Mouse (Mus musculus) limb, embryonic 11.5 days (tissue): ENCODE data around the gene Shtn1. TPM values are rescaled to one million over a fixed set of nuclear protein-coding genes. Genes with fewer than 3 reads are reported as not detected.

Experiments
- ATAC-seq: fragments of 200-750 bp; cut with Nextera tagmentation; 2 replicates; pipeline ENCODE4 v1.8.0; 2017; ENCODE audit warnings: low read depth; ENCODE audit not compliant: insufficient number of reproducible peaks, low FRiP score, low TSS enrichment
- DNase-seq: peaks from one replicate; pipeline ENCODE4 v3.0.0-alpha.2; 2015; ENCODE audit warnings: low spot score
- H3K27ac ChIP-seq: fragments of 300-500 bp; sonication (generic); replicated peaks from 2 replicates; pipeline ENCODE4 v1.5.1; 2014; ENCODE audit warnings: low read depth, mild to moderate bottlenecking, low read length
- H3K27me3 ChIP-seq: fragments of 300-500 bp; sonication (generic); 2 replicates; pipeline ENCODE4 v1.6.1; 2014; ENCODE audit warnings: mild to moderate bottlenecking, low read length, mixed read lengths; ENCODE audit not compliant: control insufficient read depth, insufficient read depth
- H3K36me3 ChIP-seq: fragments of 300-500 bp; sonication (generic); 2 replicates; pipeline ENCODE4 v1.6.1; 2014; ENCODE audit warnings: mild to moderate bottlenecking, low read length, moderate library complexity, mixed read lengths; ENCODE audit not compliant: control insufficient read depth, insufficient read depth
- H3K4me1 ChIP-seq: fragments of 300-500 bp; sonication (generic); 2 replicates; pipeline ENCODE4 v1.6.1; 2014; ENCODE audit warnings: low read length, mixed read lengths; ENCODE audit not compliant: control insufficient read depth, insufficient read depth
- H3K4me2 ChIP-seq: fragments of 300-500 bp; sonication (generic); 2 replicates; pipeline ENCODE4 v1.6.1; 2014; ENCODE audit warnings: low read depth, mild to moderate bottlenecking, moderate library complexity; ENCODE audit not compliant: severe bottlenecking
- H3K4me3 ChIP-seq: fragments of 300-500 bp; sonication (generic); 2 replicates; pipeline ENCODE4 v1.5.1; 2014; ENCODE audit warnings: low read depth, low read length
- H3K9ac ChIP-seq: fragments of 300-500 bp; sonication (generic); 2 replicates; pipeline ENCODE4 v1.6.1; 2014; ENCODE audit warnings: mild to moderate bottlenecking, low read length
- H3K9me3 ChIP-seq: fragments of 300-500 bp; sonication (generic); 2 replicates; pipeline ENCODE4 v1.6.1; 2016; ENCODE audit warnings: low read length; ENCODE audit not compliant: control insufficient read depth
- WGBS: fragments of 180-500 bp; shearing (Covaris S2); extraction: QIAGEN DNeasy Blood & Tissue Kit; methylation state at CpG from one replicate; pipeline ENCODE4 v1.1.7; 2014; 5-methylcytosine and 5-hydroxymethylcytosine counted together
- polyA plus RNA-seq: library from polyadenylated mRNA; unstranded; fragments of >200 nt; fragmentation: Nextera tagmentation; extraction: Ambion mirVana; gene quantifications from 2 replicates; pipeline ENCODE4 v1.2.1, GENCODE M21; 2014

The Shtn1 gene
- polyA plus RNA-seq = 0.71 and 0.82 TPM in 2 replicates

DNA sequence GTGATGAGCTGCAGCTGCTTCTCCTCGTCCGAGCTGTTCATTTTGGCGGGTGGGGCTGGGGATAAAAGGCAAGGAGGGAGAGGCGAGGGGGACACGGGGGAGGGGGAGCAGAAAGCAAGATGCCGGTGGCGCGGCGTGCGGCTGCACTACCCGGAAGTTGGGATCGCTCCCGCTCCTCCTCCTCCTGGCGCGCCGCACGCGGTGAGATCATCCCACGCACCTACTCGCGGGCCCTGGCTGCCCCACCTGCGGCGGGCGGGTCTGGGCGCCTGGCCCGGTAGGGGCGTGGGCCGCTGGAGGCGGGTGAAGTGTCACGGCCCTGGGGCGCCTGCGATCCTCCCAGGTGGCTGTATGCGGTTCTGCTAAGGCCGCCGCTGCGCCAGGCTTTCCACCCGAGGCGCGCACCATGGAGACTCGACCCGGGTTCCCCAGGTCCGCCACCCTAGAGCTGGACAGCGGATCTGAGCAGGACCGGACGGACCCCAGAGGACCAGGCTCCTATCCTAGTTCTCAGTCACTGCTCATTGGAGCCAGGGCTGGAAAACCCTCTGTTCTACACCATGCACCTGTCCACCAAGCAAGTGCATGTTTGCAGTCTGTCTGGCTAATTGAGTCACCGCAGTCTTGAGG, at the start of gene Shtn1:
TSS of gene Shtn1 (minus strand) at position 629 of the 630 bp plus-strand sequence.
- Histone ChIP-seq H3K27me3 (peaks cover 36% of the 10 kb centered on the region), H3K4me3 (peak within 1 kb of the TSS; percentile 49), H3K4me1 (0 out of 2 replicates have a peak, but pooled peaks cover 3% of the 10 kb centered on the region), H3K27ac (no peak within 1 kb of the TSS), H3K9ac (no peak within 1 kb of the TSS), H3K36me3 (no peaks in the 10 kb centered on the region), H3K4me2 (peak within 1 kb of the TSS; percentile 95), H3K9me3 (no peaks in the 10 kb centered on the region)
- under 1% methylated on average over 39 of the region's 46 CpGs for WGBS
- ATAC-seq (peak; percentile 39), DNase-seq (peak; percentile 51)

GRCm38 (mm10) chr19:59114152-59114551, 38.3 kb upstream of the Shtn1 start:
- Histone ChIP-seq H3K9ac (no peak overlapping the region), H3K9me3 (no peaks in the 10 kb centered on the region), H3K36me3 (no peaks in the 10 kb centered on the region), H3K4me3 (no peak overlapping the region), H3K27ac (no peak overlapping the region), H3K27me3 (no peaks in the 10 kb centered on the region), H3K4me1 (no peaks in the 10 kb centered on the region), H3K4me2 (no peak overlapping the region)
- 80% methylated on average over 4 of the region's 4 CpGs for WGBS
- DNase-seq (no peak), ATAC-seq (no peak)

- Histone ChIP-seq H3K36me3 (no peaks in the 10 kb centered on the region), H3K27ac (no peak overlapping the region), H3K9me3 (no peaks in the 10 kb centered on the region), H3K4me3 (no peak overlapping the region), H3K4me2 (no peak overlapping the region), H3K9ac (no peak overlapping the region), H3K27me3 (no peaks in the 10 kb centered on the region), H3K4me1 (no peaks in the 10 kb centered on the region)
- WGBS = 41% methylated on average over 1 of the region's 1 CpGs
- ATAC-seq = no peak
- DNase-seq = peak; percentile 18
Measured at GRCm38 (mm10) chr19:59109937-59110336, 34.0 kb upstream of the Shtn1 start.

DNA sequence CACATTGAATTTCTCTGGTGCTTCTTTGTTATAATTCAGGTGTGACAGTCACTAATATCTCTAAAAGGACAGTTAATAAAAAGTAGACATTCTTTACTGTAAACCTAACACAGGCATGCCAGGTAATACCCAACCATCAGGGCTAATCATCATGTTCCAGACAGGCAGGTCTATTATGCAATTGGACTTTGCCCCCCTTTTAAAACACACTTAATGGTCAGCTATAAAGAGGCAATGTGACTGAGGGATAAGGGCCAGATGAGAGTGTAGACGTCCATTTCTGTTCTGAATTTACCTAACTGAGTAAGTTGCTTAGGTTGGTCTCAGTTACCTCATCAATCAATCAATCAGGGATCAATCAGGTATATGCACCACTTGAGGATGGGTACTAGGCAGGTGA, 22.4 kb upstream of the Shtn1 start:
- H3K27me3 ChIP-seq = no peaks in the 10 kb centered on the region
- no peak overlapping the region for H3K27ac ChIP-seq
- 38% methylated on average over 1 of the region's 1 CpGs for WGBS
- H3K4me3 ChIP-seq = no peak overlapping the region
- no peaks in the 10 kb centered on the region for H3K9me3 ChIP-seq
- ATAC-seq (no peak), DNase-seq (no peak)
- H3K36me3 ChIP-seq = no peaks in the 10 kb centered on the region
- no peak overlapping the region for H3K9ac ChIP-seq
- no peaks in the 10 kb centered on the region for H3K4me1 ChIP-seq
- no peak overlapping the region for H3K4me2 ChIP-seq

DNA sequence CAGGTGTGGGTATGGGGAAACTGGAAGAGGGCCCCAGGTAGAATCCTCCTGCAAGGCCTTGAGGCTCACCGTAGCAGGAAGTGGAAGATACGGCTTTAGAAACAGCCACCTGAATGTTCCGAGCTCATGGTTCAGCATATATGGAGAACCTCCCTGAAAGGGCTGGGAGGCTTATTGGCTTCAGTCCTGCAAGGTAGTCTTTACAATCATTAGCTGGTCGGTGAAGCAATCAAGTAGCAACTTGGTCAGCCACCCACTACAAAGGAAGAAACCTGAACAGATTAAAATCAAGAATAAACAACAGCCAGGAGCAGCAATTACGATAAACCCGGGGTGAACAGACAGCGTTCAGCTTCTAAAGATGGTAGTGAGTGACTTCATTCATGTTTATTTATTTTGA, 16.4 kb upstream of the Shtn1 start:
- DNase-seq = no peak
- no peak overlapping the region for H3K9ac ChIP-seq
- 91% methylated on average over 7 of the region's 7 CpGs for WGBS

GRCm38 (mm10) chr19:59090337-59090736, 14.4 kb upstream of the Shtn1 start:
- DNase-seq (no peak), ATAC-seq (no peak)
- no peaks in the 10 kb centered on the region for H3K9me3 ChIP-seq
- no peak overlapping the region for H3K4me2 ChIP-seq
- H3K27ac ChIP-seq = no peak overlapping the region
- H3K36me3 ChIP-seq = no peaks in the 10 kb centered on the region
- no peak overlapping the region for H3K4me3 ChIP-seq
- WGBS = 67% methylated on average over 1 of the region's 1 CpGs
- H3K4me1 ChIP-seq = no peaks in the 10 kb centered on the region
- no peaks in the 10 kb centered on the region for H3K27me3 ChIP-seq
- no peak overlapping the region for H3K9ac ChIP-seq

More for the DNA sequence above, 16.4 kb upstream of the Shtn1 start:
- no peaks in the 10 kb centered on the region for H3K36me3 ChIP-seq
- no peak overlapping the region for H3K27ac ChIP-seq
- H3K4me3 ChIP-seq = no peak overlapping the region
- H3K27me3 ChIP-seq = no peaks in the 10 kb centered on the region
- no peaks in the 10 kb centered on the region for H3K4me1 ChIP-seq
- no peak for ATAC-seq
- no peaks in the 10 kb centered on the region for H3K9me3 ChIP-seq
- H3K4me2 ChIP-seq = no peak overlapping the region

- Histone ChIP-seq H3K4me3 (no peak overlapping the region), H3K9ac (no peak overlapping the region), H3K4me2 (peak overlapping the region; percentile 7; the same call in 1 of the 2 replicates), H3K27ac (no peak overlapping the region), H3K27me3 (no peaks in the 10 kb centered on the region), H3K4me1 (no peaks in the 10 kb centered on the region), H3K9me3 (no peaks in the 10 kb centered on the region), H3K36me3 (no peaks in the 10 kb centered on the region)
- ATAC-seq = no peak
- DNase-seq = no peak
- 58% methylated on average over 4 of the region's 4 CpGs for WGBS
Measured at GRCm38 (mm10) chr19:59084296-59084695, 8.4 kb upstream of the Shtn1 start.

GRCm38 (mm10) chr19:59076131-59076530, 231 bp upstream of the Shtn1 start:
- no peaks in the 10 kb centered on the region for H3K9me3 ChIP-seq
- no peak overlapping the region; the same call in 1 of the 2 replicates for H3K4me3 ChIP-seq
- 15% methylated on average over 5 of the region's 5 CpGs for WGBS
- no peak overlapping the region for H3K4me2 ChIP-seq
- no peak overlapping the region for H3K27ac ChIP-seq
- H3K9ac ChIP-seq = no peak overlapping the region
- peaks cover 36% of the 10 kb centered on the region for H3K27me3 ChIP-seq
- H3K36me3 ChIP-seq = no peaks in the 10 kb centered on the region
- 0 out of 2 replicates have a peak, but pooled peaks cover 3% of the 10 kb centered on the region for H3K4me1 ChIP-seq
- ATAC-seq = no peak
- no peak for DNase-seq
